Mouse (Mus musculus) heart, adult 2 months (tissue): ENCODE measurements at regions not wholly inside any gene's neighbourhood (a gene's known extent, or its start where the extent isn't known, plus 50 kb on each side); places are given as distances from the start of the nearest gene placed in this dataset.

Source experiments
- CTCF ChIP-seq: fragments of 200-600 bp; IDR thresholded peaks from 2 replicates; pipeline ENCODE4 v1.8.1; 2022; ENCODE audit warnings: antibody characterized with exemption, mild to moderate bottlenecking, moderate library complexity
- EP300 ChIP-seq: fragments of 200-500 bp; IDR thresholded peaks from 2 replicates; pipeline ENCODE4 v1.6.1; 2011; ENCODE audit warnings: low read depth, low read length, control low read depth; ENCODE audit not compliant: insufficient read depth
- POLR2A ChIP-seq: fragments of 200-500 bp; IDR thresholded peaks from 2 replicates; pipeline ENCODE4 v1.6.1; 2011; ENCODE audit warnings: mild to moderate bottlenecking, low read depth, low read length, control low read depth; ENCODE audit not compliant: insufficient read depth

- TF ChIP-seq POLR2A, result no peak
- TF ChIP-seq CTCF, result no peak
- no peak for TF ChIP-seq EP300
Observed at GRCm38 (mm10) chr2:171742706-171743105, 300.6 kb downstream of the Cbln4 start.
